Mouse (Mus musculus) kidney, adult 9 months (tissue): ENCODE measurements around the gene Olfr918.

Experiments
- DNase-seq: peaks from one replicate; pipeline ENCODE4 v3.0.0; 2022

Gene Olfr918

GRCm38 (mm10) chr9:38674501-38674900, at the start of gene Olfr918:
Olfr918 (minus strand) TSS chr9:38674601.
- DNase-seq: no peak

GRCm38 (mm10) chr9:38724044-38724443, 49.6 kb upstream of the Olfr918 start:
- DNase-seq: no peak

GRCm38 (mm10) chr9:38718927-38719441, 44.6 kb upstream of the Olfr918 start:
- DNase-seq: peak; percentile 20

- DNase-seq: peak; percentile 75
Observed at GRCm38 (mm10) chr9:38718102-38718501, 43.7 kb upstream of the Olfr918 start, which contains the start of gene Vwa5a. Vwa5a (plus strand) TSS chr9:38718268.

- no peak for DNase-seq
Observed at GRCm38 (mm10) chr9:38672887-38673286, 1.5 kb downstream of the Olfr918 start.

GRCm38 (mm10) chr9:38665742-38666141, 8.7 kb downstream of the Olfr918 start, which contains the start of gene Olfr917:
Olfr917 (minus strand) TSS chr9:38665842.
- no peak for DNase-seq

GRCm38 (mm10) chr9:38659775-38660174, 14.6 kb downstream of the Olfr918 start, which contains the start of gene Olfr916:
Olfr916 (minus strand) TSS chr9:38659875.
- DNase-seq: no peak

- no peak for DNase-seq
Observed at GRCm38 (mm10) chr9:38632406-38632805, 42.0 kb downstream of the Olfr918 start.
